Mouse (Mus musculus): ENCODE results near the gene Osgepl1.
"Not testable (repeated sequence)": the region's sequence is repeated elsewhere in the genome, so short reads cannot be mapped to it uniquely, and the experiment has no call there.

The Osgepl1 gene

GRCm38 (mm10) chr1:53312989-53313967 lies at the start of gene Osgepl1:
Gene Osgepl1 (plus strand): TSS chr1:53313624.
- peak; percentile 94 for DNase-seq

GRCm38 (mm10) chr1:53264958-53265612 lies 48.3 kb upstream of the Osgepl1 start:
- DNase-seq: not testable (repeated sequence)

GRCm38 (mm10) chr1:53269901-53270300 lies 43.5 kb upstream of the Osgepl1 start:
- no peak for DNase-seq

- DNase-seq: peak; percentile 57
These were observed 40.8 kb upstream of the Osgepl1 start for GRCm38 (mm10) chr1:53272646-53273045.

GRCm38 (mm10) chr1:53291197-53291596 lies 22.2 kb upstream of the Osgepl1 start:
- no peak for DNase-seq

GRCm38 (mm10) chr1:53296581-53297383 lies 16.6 kb upstream of the Osgepl1 start, which contains the start of the genes Pms1, Ormdl1 and Gm28778:
Gene Pms1 (minus strand): TSS chr1:53297018.
Gene Ormdl1 (plus strand): TSS chr1:53297095.
Gene Gm28778 (plus strand): TSS chr1:53297111.
- peak; percentile 96 for DNase-seq

- DNase-seq: no peak
These were observed 12.9 kb upstream of the Osgepl1 start for GRCm38 (mm10) chr1:53300506-53300905.

GRCm38 (mm10) chr1:53321662-53322344 lies 8.4 kb downstream of the Osgepl1 start:
- no peak for DNase-seq

GRCm38 (mm10) chr1:53323254-53323653 lies 9.8 kb downstream of the Osgepl1 start:
- no peak for DNase-seq

GRCm38 (mm10) chr1:53324277-53324676 lies 10.9 kb downstream of the Osgepl1 start:
- no peak for DNase-seq

GRCm38 (mm10) chr1:53324827-53325494 lies 11.5 kb downstream of the Osgepl1 start:
- DNase-seq: no peak

- not testable (repeated sequence) for DNase-seq
These were observed 20.1 kb downstream of the Osgepl1 start for GRCm38 (mm10) chr1:53333527-53333926.

- no peak for DNase-seq
These were observed 22.0 kb downstream of the Osgepl1 start for GRCm38 (mm10) chr1:53335465-53335864.

- not testable (repeated sequence) for DNase-seq
These were observed 24.0 kb downstream of the Osgepl1 start for GRCm38 (mm10) chr1:53337403-53337802.

- DNase-seq: no peak
These were observed 27.6 kb downstream of the Osgepl1 start for GRCm38 (mm10) chr1:53341071-53341470.

GRCm38 (mm10) chr1:53352327-53353261 lies 39.2 kb downstream of the Osgepl1 start, which contains the start of the genes Asdurf, Gm28551 and Asnsd1:
Gene Asdurf (minus strand): TSS chr1:53352619.
Gene Gm28551 (minus strand): TSS chr1:53352667.
Gene Asnsd1 (minus strand): TSS chr1:53352752.
- peak; percentile 97 for DNase-seq

GRCm38 (mm10) chr1:53358988-53359387 lies 45.6 kb downstream of the Osgepl1 start:
- no peak for DNase-seq

Data from kidney, postnatal 10 days (tissue).